Mouse (Mus musculus) effector memory CD4-positive, alpha-beta T cell, adult 7 months (primary cell): ENCODE results near the gene Slc11a1. TPM values are rescaled to one million over a fixed set of nuclear protein-coding genes. Genes with fewer than 3 reads are reported as not detected.

Source experiments
- polyA plus RNA-seq: library from polyadenylated mRNA; unstranded; fragments of 100-300 nt; shearing (Covaris generic); gene quantifications from one replicate; pipeline ENCODE4 v1.2.1, GENCODE M21; 2017

The Slc11a1 gene
- not detected for polyA plus RNA-seq

DNA sequence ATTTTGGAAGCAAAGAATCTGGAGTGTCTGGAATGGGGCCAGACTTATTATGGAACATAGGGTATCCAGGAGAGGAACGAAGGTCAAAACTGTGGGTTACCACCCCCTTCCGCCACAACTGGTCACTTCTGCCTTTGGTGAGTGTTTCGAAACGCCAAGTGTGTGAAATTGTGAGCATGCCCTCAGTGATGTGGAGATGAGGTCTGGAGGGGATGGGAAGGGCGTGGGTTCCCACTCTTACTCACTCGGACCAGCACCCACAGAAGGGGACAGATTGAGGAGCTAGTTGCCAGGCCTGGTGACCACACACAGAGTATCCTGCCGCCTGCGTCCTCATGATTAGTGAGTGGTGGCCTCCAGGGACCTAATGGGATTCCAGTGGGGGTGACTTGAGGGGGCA, at the start of gene Slc11a1:
Gene Slc11a1, plus strand, starts transcription at position 216 of the 400 bp plus-strand sequence.

DNA sequence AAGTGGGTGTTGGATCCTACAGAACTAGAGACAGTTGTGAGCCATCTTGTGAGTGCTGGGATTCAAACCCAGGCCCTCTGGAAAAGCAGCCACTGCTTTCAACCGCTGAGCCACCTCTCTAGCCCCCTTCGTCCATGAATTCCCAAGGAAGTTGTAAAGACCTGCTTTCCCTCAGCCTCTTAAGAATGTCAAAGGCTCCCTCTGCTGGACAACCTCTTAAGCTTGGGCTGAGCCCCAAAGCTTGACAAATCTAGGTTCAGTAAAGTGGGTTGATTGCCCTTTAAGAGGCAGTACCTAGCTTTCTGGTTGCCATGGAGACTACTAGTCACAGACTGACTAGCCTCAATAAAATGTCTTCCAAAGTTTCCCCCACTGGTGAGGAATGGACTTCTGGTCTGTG, 13.2 kb upstream of the Slc11a1 start, which contains the start of gene Catip:
Gene Catip, plus strand, starts transcription at position 297 of the 400 bp plus-strand sequence.

GRCm38 (mm10) chr1:74390924-74391748, 16.1 kb downstream of the Slc11a1 start, which contains the start of gene Ctdsp1:
Gene Ctdsp1, plus strand, starts transcription at chr1:74391509.

GRCm38 (mm10) chr1:74408589-74409504, 33.9 kb downstream of the Slc11a1 start, which contains the start of gene Vil1:
Gene Vil1, plus strand, starts transcription at chr1:74409376.

Other genes starting within 250 kb of the Slc11a1 start
- not detected for gene Rufy4, start 249.7 kb upstream of the Slc11a1 start, polyA plus RNA-seq
- not detected for gene Cxcr2, start 221.2 kb upstream of the Slc11a1 start, polyA plus RNA-seq
- not detected for gene Cxcr1, start 180.6 kb upstream of the Slc11a1 start, polyA plus RNA-seq
- gene Arpc2, start 139.1 kb upstream of the Slc11a1 start, polyA plus RNA-seq: 944 TPM
- gene Gpbar1, start 96.6 kb upstream of the Slc11a1 start, polyA plus RNA-seq: not detected
- 242 TPM for gene Aamp, start 90.5 kb upstream of the Slc11a1 start, polyA plus RNA-seq
- 36.7 TPM for gene Pnkd, start 90.3 kb upstream of the Slc11a1 start, polyA plus RNA-seq
- gene Tmbim1, start 69.6 kb upstream of the Slc11a1 start, polyA plus RNA-seq: 7.9 TPM
- not detected for gene Catip, start 13.1 kb upstream of the Slc11a1 start, polyA plus RNA-seq
- 4.6 TPM for gene Ctdsp1, start 16.3 kb downstream of the Slc11a1 start, polyA plus RNA-seq
- not detected for gene Vil1, start 34.2 kb downstream of the Slc11a1 start, polyA plus RNA-seq
- 15.8 TPM for gene Cnot9, start 130.9 kb downstream of the Slc11a1 start, polyA plus RNA-seq
- gene Plcd4, start 167.7 kb downstream of the Slc11a1 start, polyA plus RNA-seq: 0.44 TPM
- 15.9 TPM for gene Usp37, start 169.1 kb downstream of the Slc11a1 start, polyA plus RNA-seq
- 10.5 TPM for gene Zfp142, start 213.1 kb downstream of the Slc11a1 start, polyA plus RNA-seq
- 5.6 TPM for gene Bcs1l, start 213.1 kb downstream of the Slc11a1 start, polyA plus RNA-seq
- 24.4 TPM for gene Rnf25, start 226.2 kb downstream of the Slc11a1 start, polyA plus RNA-seq
- 0.24 TPM for gene Stk36, start 226.2 kb downstream of the Slc11a1 start, polyA plus RNA-seq